ENCODE assay signal across 20 mouse cellular contexts in genomic region chr19:44747471-44747870, GRCm38 (mm10). TPM values are rescaled to one million over a fixed set of nuclear protein-coding genes. Genes with fewer than 3 reads are reported as not detected.
DNase-seq lines count a peak whose midpoint lies in the region; ATAC-seq lines count a peak whose summit lies in the region.
"Had no signal": no experiment of that assay in that cellular context is flagged by ENCODE, and none has a peak within 500 bp of the region (broad histone marks: within the 10 kb centered on the region; RNA-seq: fewer than 3 reads in every experiment).

No protein-coding gene starts in this region.

- peaks cover 100% of the 10 kb centered on the region for H3K27me3 ChIP-seq in hindbrain, embryonic 13.5 days
- H3K27me3 ChIP-seq: Patski had no signal

- peak overlapping the region; percentile 35 for H3K4me3 ChIP-seq in hindbrain, embryonic 13.5 days

- no peaks in the 10 kb centered on the region for H3K36me3 ChIP-seq in hindbrain, embryonic 13.5 days
- H3K36me3 ChIP-seq: embryonic facial prominence, embryonic 15.5 days; intestine, embryonic 15.5 days; lung, embryonic 15.5 days; stomach, embryonic 15.5 days had no signal

- no peaks in the 10 kb centered on the region for H3K9me3 ChIP-seq in hindbrain, embryonic 13.5 days
- H3K9me3 ChIP-seq: embryonic facial prominence, embryonic 15.5 days; intestine, embryonic 15.5 days; lung, embryonic 15.5 days; stomach, embryonic 15.5 days had no signal

- 8% methylated on average over 4 of the region's 4 CpGs for WGBS in hindbrain, embryonic 13.5 days

- ATAC-seq in hindbrain, embryonic 13.5 days (ENCODE audit: low FRiP score): no peak
- ATAC-seq: intestine, embryonic 15.5 days; Patski had no signal

- H3K9ac ChIP-seq in hindbrain, embryonic 13.5 days: peak overlapping the region; percentile 75
- H3K9ac ChIP-seq: embryonic facial prominence, embryonic 15.5 days; intestine, embryonic 15.5 days; lung, embryonic 15.5 days; stomach, embryonic 15.5 days had no signal

- H3K27ac ChIP-seq in hindbrain, embryonic 13.5 days: peak overlapping the region; percentile 92
- H3K27ac ChIP-seq: embryonic facial prominence, embryonic 15.5 days; intestine, embryonic 15.5 days; lung, embryonic 15.5 days; stomach, embryonic 15.5 days had no signal

- H3K4me2 ChIP-seq in hindbrain, embryonic 13.5 days: peak overlapping the region; percentile 52
- H3K4me2 ChIP-seq: liver, embryonic 11.5 days; stomach, embryonic 15.5 days had no signal

- H3K4me1 ChIP-seq in hindbrain, embryonic 13.5 days (replicated peaks): peaks cover 29% of the 10 kb centered on the region

- peak; percentile 16 for DNase-seq in embryo, embryonic 11 days
- peak; percentile 75 for DNase-seq in kidney, adult 9 months
- peak; percentile 52 to 67 for DNase-seq in kidney, postnatal 4 days
- no peak for DNase-seq in gastrocnemius, postnatal 25 days
- DNase-seq in frontal cortex, postnatal 36 days (ENCODE audit: low spot score in 2 of 2): no peak
- DNase-seq in layer of hippocampus, postnatal 10 days (ENCODE audit: low spot score in 2 of 2): no peak
- DNase-seq: cerebellum, postnatal 25 days; heart, adult 11 months; left cerebral cortex, postnatal 4 days; spleen, adult 18-20 months had no signal

RNA-seq across cellular contexts. Expression of gene Pax2, which starts 8.4 kb away (rescaled TPM):
- polyA plus RNA-seq in hindbrain, embryonic 13.5 days (2015; fragmentation: Nextera tagmentation; extraction: Ambion mirVana): 17.1 and 17.2 TPM in 2 replicates
- not detected for total RNA-seq in gastrocnemius, postnatal 25 days (2021)
- under 1 TPM; 0.20 to 0.37 TPM for total RNA-seq in layer of hippocampus, postnatal 10 days (2021)
- total RNA-seq: megakaryocyte, adult 5-6 weeks; monocyte, adult 5-6 weeks had no signal
- polyA plus RNA-seq: heart, embryonic 16.5 days; liver, embryonic 11.5 days; stomach, embryonic 15.5 days had no signal

Comparison
In these comparisons a context has a peak if more than half of its experiments do, and no peak if none do; other contexts are left out.
1. DNase-seq: peak in embryo, embryonic 11 days (single experiment), kidney, adult 9 months (single experiment) and kidney, postnatal 4 days (2 of 2); none in gastrocnemius, postnatal 25 days (single experiment), frontal cortex, postnatal 36 days (0 of 2) and layer of hippocampus, postnatal 10 days (0 of 2).